Mouse (Mus musculus): ENCODE data around the gene Drap1. TPM values are rescaled to one million over a fixed set of nuclear protein-coding genes. Genes with fewer than 3 reads are reported as not detected.

The Drap1 gene
- polyA plus RNA-seq, 1 experiment from 2014 or later: 71.5 TPM

DNA sequence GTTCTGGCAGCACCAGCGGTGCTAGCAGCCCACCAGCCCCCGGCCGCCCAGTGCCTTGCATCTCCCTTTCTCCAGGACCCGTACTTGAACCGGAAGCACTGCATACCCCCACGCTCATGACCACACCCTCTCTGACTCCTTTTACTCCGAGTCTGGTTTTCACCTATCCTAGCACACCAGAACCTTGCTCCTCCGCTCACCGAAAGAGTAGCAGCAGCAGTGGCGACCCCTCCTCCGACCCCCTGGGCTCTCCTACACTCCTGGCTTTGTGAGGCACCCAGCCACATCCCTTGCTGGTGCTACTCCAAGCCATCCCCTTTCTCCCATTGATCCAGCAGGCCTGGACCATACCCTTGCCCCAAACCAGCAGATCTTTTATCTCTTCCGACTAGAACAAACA lies 30.3 kb upstream of the Drap1 start:
- H3K4me2 ChIP-seq (ENCODE audit: low read depth, low read length): 0 out of 2 replicates have a peak overlapping the region, but pooled peaks have one; percentile 94
- TF ChIP-seq EP300 (IDR thresholded peaks at IDR 0.05; ENCODE audit: low read depth) (no peak), CTCF (IDR thresholded peaks at IDR 0.05; ENCODE audit: low read depth) (no peak)
- H3K4me1 ChIP-seq (ENCODE audit: insufficient read depth): peaks cover 25% of the 10 kb centered on the region
- H3K9ac ChIP-seq (replicated peaks): no peak overlapping the region
- H3K9me3 ChIP-seq (ENCODE audit: low read length): no peaks in the 10 kb centered on the region
- H3K27ac ChIP-seq (ENCODE audit: low read depth): no peak overlapping the region
- 80% methylated on average over 12 of the region's 12 CpGs for WGBS (ENCODE audit: insufficient replicate concordance)
- no peak overlapping the region for H3K4me3 ChIP-seq (ENCODE audit: low read depth, low read length)
- no peaks in the 10 kb centered on the region for H3K36me3 ChIP-seq (replicated peaks; ENCODE audit: insufficient read depth, low read length)
- H3K27me3 ChIP-seq (ENCODE audit: insufficient read depth, low read length): peaks cover 19% of the 10 kb centered on the region; the same call in 1 of the 2 replicates
- ATAC-seq (no peak), DNase-seq (no peak)

DNA sequence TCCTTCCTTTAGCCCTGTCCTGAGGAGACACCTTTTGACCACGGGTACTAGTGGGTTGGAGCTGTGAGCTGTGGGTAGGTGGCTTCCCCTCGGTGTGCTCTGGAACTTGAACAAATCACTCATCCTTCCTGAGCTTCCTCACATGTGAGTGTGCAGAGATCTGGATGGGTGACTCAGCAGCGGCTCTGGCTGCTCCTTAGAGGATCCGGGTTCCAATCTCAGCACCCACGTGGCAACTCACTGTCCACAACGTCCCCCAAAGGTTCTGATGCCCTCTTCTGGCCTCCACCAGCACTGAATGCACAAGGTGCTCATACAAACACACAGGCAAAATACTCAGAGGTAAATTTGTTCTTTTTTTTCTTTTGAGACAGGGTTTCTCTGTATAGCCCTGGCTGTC lies 27.0 kb upstream of the Drap1 start:
- DNase-seq (no peak), ATAC-seq (no peak)
- Histone ChIP-seq H3K9me3 (ENCODE audit: low read length) (no peaks in the 10 kb centered on the region), H3K4me1 (ENCODE audit: insufficient read depth) (peaks cover 28% of the 10 kb centered on the region), H3K4me2 (ENCODE audit: low read depth, low read length) (no peak overlapping the region), H3K27me3 (ENCODE audit: insufficient read depth, low read length) (peaks cover 46% of the 10 kb centered on the region), H3K27ac (ENCODE audit: low read depth) (no peak overlapping the region), H3K9ac (replicated peaks) (no peak overlapping the region), H3K36me3 (replicated peaks; ENCODE audit: insufficient read depth, low read length) (no peaks in the 10 kb centered on the region), H3K4me3 (ENCODE audit: low read depth, low read length) (no peak overlapping the region)
- 50% methylated on average over 6 of the region's 6 CpGs for WGBS (ENCODE audit: insufficient replicate concordance)
- TF ChIP-seq EP300 (IDR thresholded peaks at IDR 0.05; ENCODE audit: low read depth) (no peak), CTCF (IDR thresholded peaks at IDR 0.05; ENCODE audit: low read depth) (no peak)

DNA sequence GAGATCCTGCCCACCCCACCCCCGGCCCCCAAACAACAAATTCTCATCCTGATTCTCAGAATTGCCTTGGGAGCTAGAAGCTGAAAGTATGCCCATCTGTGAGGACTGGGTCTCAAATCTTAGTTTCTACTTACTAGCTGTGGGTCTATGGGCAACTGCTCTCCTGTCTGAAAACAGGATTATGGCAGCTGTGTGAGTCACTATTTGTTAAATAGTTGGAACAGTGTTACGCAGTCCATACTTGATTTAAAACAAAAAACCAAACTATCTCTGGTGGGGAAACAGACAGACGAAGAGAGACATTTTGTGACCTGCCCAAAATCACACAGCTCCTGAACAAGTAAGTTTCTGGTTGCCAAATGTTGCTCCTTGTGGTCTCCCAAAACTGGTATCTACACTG lies 24.9 kb upstream of the Drap1 start:
- Histone ChIP-seq H3K9me3 (ENCODE audit: low read length) (no peaks in the 10 kb centered on the region), H3K4me2 (ENCODE audit: low read depth, low read length) (no peak overlapping the region), H3K4me3 (ENCODE audit: low read depth, low read length) (no peak overlapping the region), H3K36me3 (replicated peaks; ENCODE audit: insufficient read depth, low read length) (no peaks in the 10 kb centered on the region), H3K4me1 (ENCODE audit: insufficient read depth) (peaks cover 23% of the 10 kb centered on the region), H3K27ac (ENCODE audit: low read depth) (no peak overlapping the region), H3K27me3 (ENCODE audit: insufficient read depth, low read length) (peaks cover 57% of the 10 kb centered on the region), H3K9ac (replicated peaks) (no peak overlapping the region)
- ATAC-seq: no peak
- DNase-seq: no peak
- WGBS (ENCODE audit: insufficient replicate concordance): 73% methylated on average over 3 of the region's 3 CpGs
- TF ChIP-seq CTCF (IDR thresholded peaks at IDR 0.05; ENCODE audit: low read depth): no peak
- TF ChIP-seq EP300 (IDR thresholded peaks at IDR 0.05; ENCODE audit: low read depth): no peak

DNA sequence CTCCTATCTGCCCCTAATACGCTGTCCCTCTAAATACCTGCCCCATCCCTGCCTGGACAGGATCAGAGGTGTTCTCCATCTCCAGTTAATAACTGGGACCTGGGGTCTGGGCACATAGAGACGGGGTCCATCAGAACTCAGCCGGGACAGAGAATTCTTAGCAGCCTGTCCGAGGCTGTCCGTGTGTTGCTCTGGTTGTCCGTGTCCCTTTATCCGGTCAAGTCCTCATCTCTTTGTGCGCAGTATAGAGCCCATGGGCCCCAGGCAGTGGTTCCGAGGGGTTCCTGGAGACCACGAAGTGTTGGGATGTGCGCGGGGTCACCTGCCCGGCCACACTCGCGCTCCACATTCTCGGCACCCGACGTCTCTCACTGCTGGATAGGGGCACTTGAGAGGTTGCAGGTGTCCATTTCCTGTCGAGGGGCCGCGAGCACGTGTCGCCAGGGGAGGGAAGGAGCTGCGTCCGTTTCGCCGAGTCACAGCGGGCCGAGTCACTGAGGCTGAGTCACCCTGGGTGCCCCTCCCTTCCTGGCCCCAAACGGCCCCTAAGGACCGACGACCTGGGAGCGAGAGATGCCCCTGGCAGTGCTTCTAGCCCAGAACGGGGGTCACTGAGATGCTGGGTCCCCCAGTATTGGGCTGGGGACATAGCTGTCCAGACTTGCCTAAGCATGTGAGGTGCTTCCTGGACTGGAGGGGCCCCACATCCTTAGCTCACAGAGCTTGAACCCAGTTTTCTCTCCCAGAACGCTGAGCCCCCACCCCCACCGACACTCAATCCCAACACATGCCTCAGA lies 23.8 kb upstream of the Drap1 start:
- Histone ChIP-seq H3K9me3 (ENCODE audit: low read length) (no peaks in the 10 kb centered on the region), H3K9ac (replicated peaks) (no peak overlapping the region), H3K27me3 (ENCODE audit: insufficient read depth, low read length) (peaks cover 58% of the 10 kb centered on the region), H3K4me1 (ENCODE audit: insufficient read depth) (peaks cover 23% of the 10 kb centered on the region), H3K4me2 (ENCODE audit: low read depth, low read length) (peak overlapping the region; percentile 92), H3K27ac (ENCODE audit: low read depth) (no peak overlapping the region), H3K4me3 (ENCODE audit: low read depth, low read length) (peak overlapping the region; percentile 60), H3K36me3 (replicated peaks; ENCODE audit: insufficient read depth, low read length) (no peaks in the 10 kb centered on the region)
- 8% methylated on average over 36 of the region's 36 CpGs for WGBS (ENCODE audit: insufficient replicate concordance)
- TF ChIP-seq CTCF (IDR thresholded peaks at IDR 0.05; ENCODE audit: low read depth) (no peak), EP300 (IDR thresholded peaks at IDR 0.05; ENCODE audit: low read depth) (no peak)
- DNase-seq (peak; percentile 60), ATAC-seq (peak; percentile 53; the same call in 1 of the 2 replicates)

DNA sequence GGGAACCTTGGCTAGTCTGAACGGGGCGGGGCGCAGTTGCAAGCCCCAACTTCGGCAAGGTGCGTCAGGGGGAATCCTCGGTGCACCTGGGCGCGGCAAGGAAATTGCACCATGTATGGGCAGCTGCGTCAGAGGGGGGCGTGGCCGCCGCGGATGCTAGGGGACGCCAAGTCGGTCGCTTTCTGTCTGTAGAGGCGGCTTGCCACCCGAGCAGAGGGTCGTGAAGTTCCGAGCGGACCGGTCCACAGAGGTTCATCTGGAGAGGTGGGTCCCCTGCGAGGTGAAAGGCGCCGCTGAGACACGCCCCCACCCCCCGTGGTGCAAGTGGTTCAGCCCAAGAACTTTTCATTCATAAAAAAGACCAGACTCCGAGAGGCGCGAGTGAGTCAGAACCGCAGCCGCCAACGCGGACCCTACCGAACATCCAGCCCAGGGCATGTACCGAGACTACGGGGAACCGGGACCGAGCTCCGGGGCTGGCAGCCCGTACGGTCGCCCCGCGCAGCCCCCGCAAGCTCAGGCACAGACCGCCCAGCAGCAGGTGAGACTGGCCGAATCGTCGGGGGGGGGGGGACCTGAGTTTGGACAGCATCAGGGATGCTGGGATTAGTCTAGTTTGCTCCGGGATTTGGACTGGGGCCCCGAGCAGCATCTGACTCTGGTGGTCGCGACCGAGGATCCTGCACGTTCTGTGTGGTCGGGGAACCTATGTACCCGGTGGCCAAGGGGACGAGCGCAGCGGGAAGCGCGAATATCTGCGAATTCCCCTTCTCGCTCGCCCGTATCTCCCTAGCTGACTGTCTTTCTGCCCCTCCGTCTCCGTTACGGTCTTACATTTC lies 23.0 kb upstream of the Drap1 start, which contains the start of gene Fosl1:
Gene Fosl1 (plus strand): TSS at position 33 of the 839 bp plus-strand sequence.
- H3K9ac ChIP-seq (replicated peaks): peak within 1 kb of the TSS; percentile 16; the same call in 1 of the 2 replicates

DNA sequence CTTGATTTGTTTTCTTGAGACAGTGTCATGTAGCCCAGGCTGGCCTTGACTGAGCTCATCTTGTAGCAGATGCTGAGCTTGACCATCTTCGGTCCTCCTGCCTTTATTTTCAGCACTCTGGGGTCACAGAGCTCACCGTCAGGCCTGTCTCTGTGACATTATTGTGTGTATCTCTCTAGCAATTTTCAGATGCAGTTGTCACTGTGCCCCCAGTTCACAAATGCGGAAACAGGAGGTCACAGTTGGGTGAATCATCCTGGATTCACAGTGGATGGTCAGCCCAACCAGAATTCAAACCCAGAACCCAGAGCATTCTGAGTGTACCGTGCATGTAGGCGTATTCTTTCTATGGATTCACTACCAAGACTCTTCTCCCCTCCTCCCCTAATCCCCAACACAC lies 21.0 kb upstream of the Drap1 start:
- ATAC-seq (no peak), DNase-seq (no peak)
- 88% methylated on average over 5 of the region's 5 CpGs for whole genome bisulfite sequencing (ENCODE audit: insufficient replicate concordance)
- H3K4me3 ChIP-seq (ENCODE audit: low read depth, low read length): no peak overlapping the region
- H3K36me3 ChIP-seq (replicated peaks; ENCODE audit: insufficient read depth, low read length): no peaks in the 10 kb centered on the region
- H3K27me3 ChIP-seq (ENCODE audit: insufficient read depth, low read length): peaks cover 53% of the 10 kb centered on the region
- no peaks in the 10 kb centered on the region for H3K9me3 ChIP-seq (ENCODE audit: low read length)
- H3K9ac ChIP-seq (replicated peaks): no peak overlapping the region
- H3K4me2 ChIP-seq (ENCODE audit: low read depth, low read length): no peak overlapping the region
- TF ChIP-seq EP300 (IDR thresholded peaks at IDR 0.05; ENCODE audit: low read depth) (no peak), CTCF (IDR thresholded peaks at IDR 0.05; ENCODE audit: low read depth) (no peak)
- no peak overlapping the region for H3K27ac ChIP-seq (ENCODE audit: low read depth)
- peaks cover 23% of the 10 kb centered on the region for H3K4me1 ChIP-seq (ENCODE audit: insufficient read depth)

More for the DNA sequence above, 23.0 kb upstream of the Drap1 start, which contains the start of gene Fosl1:
- H3K36me3 ChIP-seq (replicated peaks; ENCODE audit: insufficient read depth, low read length): no peaks in the 10 kb centered on the region
- WGBS (ENCODE audit: insufficient replicate concordance): 1% methylated on average over 70 of the region's 70 CpGs
- H3K27me3 ChIP-seq (ENCODE audit: insufficient read depth, low read length): peaks cover 58% of the 10 kb centered on the region
- H3K4me1 ChIP-seq (ENCODE audit: insufficient read depth): peaks cover 23% of the 10 kb centered on the region
- DNase-seq: peak; percentile 83
- ATAC-seq: peak; percentile 70
- H3K4me2 ChIP-seq (ENCODE audit: low read depth, low read length): peak within 1 kb of the TSS; percentile 92
- H3K27ac ChIP-seq (ENCODE audit: low read depth): no peak within 1 kb of the TSS
- no peaks in the 10 kb centered on the region for H3K9me3 ChIP-seq (ENCODE audit: low read length)
- peak within 1 kb of the TSS; percentile 60 for H3K4me3 ChIP-seq (ENCODE audit: low read depth, low read length)
- TF ChIP-seq CTCF (IDR thresholded peaks at IDR 0.05; ENCODE audit: low read depth): no peak
- no peak for TF ChIP-seq EP300 (IDR thresholded peaks at IDR 0.05; ENCODE audit: low read depth)
